Mouse (Mus musculus) heart, adult 9 months (tissue): ENCODE data around the gene Stx6.
"Not testable (repeated sequence)": the region's sequence is repeated elsewhere in the genome, so short reads cannot be mapped to it uniquely, and the experiment has no call there.

ENCODE experiments used
- DNase-seq, 2 experiments: peaks; one replicate each; pipeline ENCODE4 v3.0.0; 2022; ENCODE audit warnings: low spot score in 2 of 2

The Stx6 gene

DNA sequence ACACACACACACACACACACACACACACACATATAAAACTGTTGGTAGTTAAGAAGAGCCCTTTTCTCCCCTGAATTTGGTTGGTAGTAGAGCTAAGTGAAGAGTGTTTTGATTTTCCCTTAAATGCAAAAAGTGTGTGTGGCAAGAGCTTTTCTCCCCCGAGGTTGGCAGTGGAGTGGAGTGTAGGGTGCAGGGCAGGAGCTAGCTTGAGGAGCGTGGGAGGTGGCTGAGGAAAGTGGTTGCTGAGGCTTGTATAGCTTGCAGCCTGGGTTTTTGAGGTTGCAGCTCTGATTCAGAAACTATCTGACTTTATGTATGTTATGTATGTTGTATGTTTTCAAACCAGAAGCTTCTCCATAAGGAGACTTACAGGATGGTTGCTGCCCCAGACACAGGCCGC, 8.9 kb downstream of the Stx6 start:
- DNase-seq = no peak

GRCm38 (mm10) chr1:155169935-155170334, 11.4 kb downstream of the Stx6 start:
- DNase-seq = no peak

DNA sequence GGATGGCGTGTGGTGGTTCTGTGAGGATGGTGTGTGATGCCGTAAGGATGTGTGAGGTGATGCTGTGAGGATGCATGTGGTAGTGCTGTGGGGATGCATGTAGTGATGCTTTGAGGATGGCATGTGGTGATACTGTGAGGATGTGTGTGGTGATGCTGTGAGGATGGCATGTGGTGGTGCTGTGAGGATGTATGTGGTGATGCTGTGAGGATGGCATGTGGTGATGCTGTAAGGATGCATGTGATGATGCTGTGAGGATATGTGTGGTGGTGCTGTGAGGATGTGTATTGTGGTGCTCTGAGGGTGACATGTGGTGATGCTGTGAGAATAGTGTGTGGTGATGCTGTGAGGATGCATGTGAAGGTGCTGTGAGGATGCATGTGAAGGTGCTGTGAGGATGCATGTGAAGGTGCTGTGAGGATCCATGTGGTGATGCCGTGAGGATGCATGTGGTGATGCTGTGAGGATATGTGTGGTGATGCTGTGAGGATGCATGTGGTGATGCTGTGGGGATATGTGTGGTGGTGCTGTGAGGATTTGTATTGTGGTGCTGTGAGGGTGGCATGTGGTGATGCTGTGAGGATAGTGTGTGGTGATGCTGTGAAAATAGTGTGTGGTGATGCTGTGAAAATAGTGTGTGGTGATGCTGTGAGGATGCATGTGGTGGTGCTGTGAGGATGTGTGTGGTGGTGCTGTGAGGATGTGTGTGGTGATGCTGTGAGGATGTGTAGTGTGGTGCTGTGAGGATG, 14.6 kb downstream of the Stx6 start:
- DNase-seq = no peak

DNA sequence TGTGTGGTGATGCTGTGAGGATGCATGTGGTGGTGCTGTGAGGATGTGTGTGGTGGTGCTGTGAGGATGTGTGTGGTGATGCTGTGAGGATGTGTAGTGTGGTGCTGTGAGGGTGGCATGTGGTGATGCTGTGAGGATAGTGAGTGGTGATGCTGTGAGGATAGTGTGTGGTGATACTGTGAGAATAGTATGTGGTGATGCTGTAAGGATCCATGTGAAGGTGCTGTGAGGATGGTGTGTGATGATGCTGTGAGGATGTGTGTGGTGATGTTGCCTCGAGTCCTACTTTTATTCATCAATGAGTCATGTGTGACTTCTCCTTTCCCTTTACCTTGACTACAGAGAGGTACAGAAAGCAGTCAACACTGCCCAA, 15.1 kb downstream of the Stx6 start:
- DNase-seq = not testable (repeated sequence)

DNA sequence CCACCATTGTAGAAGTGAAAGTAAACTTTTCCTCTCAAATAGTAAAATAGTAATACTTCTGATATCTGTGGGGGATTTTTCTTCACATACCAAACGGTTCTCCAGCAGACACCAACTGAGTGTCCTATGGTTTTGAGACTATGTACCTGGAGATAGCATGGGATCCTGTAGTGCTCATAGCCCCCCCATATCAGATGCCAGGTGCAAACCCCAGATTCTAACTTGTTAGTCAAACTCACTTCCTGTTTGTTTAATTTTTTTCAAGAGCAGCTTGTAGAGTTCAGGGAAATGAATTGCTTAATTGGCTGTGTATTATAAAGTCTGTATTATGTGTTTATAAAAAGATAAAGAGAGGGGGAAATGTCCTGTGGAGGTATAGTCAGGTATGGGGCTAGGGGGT, 15.9 kb downstream of the Stx6 start:
- no peak for DNase-seq

- no peak for DNase-seq
These were observed 19.8 kb downstream of the Stx6 start for GRCm38 (mm10) chr1:155178192-155178924.

DNA sequence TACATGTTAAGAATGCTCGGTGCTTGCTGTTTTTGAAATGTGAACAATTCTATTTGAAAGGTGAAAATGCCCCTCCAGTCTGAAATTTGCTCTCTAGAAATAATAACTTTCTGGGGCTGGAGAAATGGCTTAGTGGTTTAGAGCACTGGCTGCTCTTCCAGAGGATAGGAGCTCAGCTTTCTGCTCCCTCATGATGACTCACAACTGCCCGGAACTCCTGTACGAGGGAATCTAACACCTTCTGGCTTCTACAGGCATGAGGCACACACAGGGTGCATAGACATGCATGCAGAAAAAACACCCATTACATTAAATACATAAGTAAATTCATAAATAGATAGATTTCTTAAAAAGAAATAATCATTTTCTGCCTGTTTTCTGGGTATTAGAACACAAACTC, 25.7 kb downstream of the Stx6 start:
- no peak for DNase-seq

DNA sequence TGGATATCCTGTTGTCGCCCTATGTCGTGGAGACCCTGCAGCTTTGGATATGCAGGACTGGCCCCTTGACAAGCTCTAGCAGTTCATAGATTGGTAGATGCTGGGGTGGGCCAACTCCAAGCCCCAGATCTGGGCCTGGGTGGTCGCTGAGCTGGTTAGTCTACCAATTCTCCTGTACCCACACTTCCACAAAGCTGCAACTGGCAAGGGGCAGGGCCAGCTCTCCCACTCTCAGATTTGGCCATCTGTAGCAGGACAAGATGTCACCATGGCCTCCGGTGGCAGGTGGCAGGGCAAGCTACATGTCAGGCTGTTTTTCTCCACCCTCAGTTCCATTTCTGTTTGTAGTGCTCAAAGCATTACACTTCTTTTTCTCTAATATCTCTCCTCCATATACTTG, 30.1 kb downstream of the Stx6 start:
- DNase-seq = no peak

DNA sequence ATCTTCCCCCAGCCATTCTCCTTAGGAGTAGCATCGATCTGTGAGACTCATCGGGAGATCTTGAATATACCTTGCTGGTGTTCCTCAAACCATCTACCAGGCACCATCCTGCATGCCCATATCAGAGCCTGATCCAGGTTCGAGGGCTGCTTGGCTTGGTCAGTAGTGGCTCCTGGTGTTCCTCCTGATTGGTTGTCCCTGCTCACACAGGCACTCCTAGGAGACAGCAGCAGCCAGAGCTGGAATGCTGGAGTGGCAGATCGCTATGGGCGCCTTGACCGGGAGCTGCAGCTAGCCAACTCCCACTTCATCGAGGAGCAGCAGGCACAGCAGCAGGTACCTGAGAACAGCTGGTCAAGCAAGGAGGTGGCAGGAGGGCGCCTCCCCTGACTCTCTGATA, 32.7 kb downstream of the Stx6 start:
- no peak for DNase-seq

- no peak for DNase-seq
These were observed 33.2 kb downstream of the Stx6 start for GRCm38 (mm10) chr1:155191671-155192070.

GRCm38 (mm10) chr1:155192805-155193368, 34.4 kb downstream of the Stx6 start:
- no peak for DNase-seq

GRCm38 (mm10) chr1:155196691-155197090, 38.2 kb downstream of the Stx6 start:
- DNase-seq = no peak

- DNase-seq = no peak
These were observed 41.0 kb downstream of the Stx6 start for GRCm38 (mm10) chr1:155199522-155199921.

DNA sequence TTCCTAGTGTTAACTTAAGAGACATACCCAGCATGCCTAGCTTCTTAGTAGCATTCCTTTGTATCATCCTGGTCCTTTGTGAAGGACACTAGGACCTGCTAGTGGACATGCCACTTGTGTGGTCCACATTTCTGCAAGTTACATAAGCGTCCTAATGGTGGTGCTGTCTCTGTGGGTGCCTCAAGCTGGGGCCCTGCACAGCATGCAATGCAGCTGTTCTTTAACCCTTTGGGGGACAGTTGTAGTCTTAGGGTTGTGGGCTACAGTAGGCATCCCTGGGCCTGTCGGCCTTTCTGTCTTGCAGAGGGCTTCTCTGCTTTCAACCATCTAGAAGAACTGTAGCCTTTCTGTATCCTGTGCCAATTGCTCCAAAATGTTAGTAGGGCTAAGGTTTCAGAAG, 42.5 kb downstream of the Stx6 start:
- no peak for DNase-seq

DNA sequence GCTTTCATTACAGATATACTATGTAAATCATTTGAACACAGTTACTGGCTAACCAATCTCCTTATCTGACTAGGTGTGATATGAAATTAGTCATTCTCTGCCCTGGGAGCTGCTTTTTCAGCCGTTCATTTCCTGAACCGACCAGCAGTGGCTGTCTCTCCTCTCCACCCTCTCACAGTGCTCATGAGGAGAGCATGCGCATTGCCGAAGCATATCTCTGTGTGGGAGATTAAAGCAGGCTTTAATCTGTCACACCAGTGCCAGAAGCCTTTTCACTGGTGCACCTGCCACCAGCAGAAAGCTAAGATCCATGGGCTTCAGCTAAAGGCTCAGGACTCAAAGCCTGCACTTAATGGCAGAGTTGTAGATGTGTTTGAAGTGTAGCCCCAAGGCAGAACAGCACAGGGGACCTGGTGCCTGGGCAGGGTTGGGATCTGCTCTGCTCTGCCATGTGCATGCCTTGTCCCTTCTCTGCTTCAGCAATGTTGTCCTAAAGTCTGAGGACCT, 42.9 kb downstream of the Stx6 start:
- no peak for DNase-seq

DNA sequence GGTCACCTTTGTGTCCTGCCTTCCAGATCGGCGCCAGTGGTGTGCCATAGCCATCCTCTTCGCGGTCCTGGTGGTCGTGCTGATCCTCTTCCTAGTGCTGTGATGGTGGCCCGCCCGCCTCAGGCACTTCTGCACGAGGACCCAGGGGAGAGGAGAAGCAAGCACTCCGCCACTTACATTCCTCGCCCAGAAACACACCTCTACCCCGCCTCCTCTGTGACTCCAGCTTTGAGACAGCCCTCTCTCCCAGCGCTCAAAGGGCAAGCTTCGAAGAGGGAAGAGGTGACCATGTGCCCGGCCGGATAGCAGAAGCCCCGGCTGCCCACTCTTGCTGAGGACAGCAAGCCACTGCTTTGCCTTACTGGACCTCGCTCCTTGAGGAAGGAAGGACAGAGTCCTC, 43.4 kb downstream of the Stx6 start:
- DNase-seq = no peak

DNA sequence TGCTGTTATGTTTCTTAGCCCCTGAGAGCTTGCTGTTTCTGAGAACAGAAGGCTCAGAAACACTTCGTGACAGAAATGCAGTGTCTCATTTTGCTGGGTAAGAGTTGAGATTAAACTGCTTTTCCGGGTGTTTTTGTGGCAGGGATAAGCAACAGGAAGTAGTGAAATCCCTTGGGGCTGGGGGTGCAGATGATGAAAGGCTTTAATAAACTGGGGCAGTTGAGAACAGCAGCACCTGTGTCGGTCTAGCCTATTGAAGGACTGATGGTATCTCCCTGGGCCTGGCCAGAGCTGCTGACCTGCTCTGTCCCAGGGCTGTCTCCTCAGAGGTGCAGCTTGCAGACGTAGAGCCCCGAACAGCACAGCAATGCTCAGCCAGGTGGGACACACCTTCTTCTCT, 44.0 kb downstream of the Stx6 start:
- no peak for DNase-seq

- no peak for DNase-seq
These were observed 44.6 kb downstream of the Stx6 start for GRCm38 (mm10) chr1:155203101-155203500.

DNA sequence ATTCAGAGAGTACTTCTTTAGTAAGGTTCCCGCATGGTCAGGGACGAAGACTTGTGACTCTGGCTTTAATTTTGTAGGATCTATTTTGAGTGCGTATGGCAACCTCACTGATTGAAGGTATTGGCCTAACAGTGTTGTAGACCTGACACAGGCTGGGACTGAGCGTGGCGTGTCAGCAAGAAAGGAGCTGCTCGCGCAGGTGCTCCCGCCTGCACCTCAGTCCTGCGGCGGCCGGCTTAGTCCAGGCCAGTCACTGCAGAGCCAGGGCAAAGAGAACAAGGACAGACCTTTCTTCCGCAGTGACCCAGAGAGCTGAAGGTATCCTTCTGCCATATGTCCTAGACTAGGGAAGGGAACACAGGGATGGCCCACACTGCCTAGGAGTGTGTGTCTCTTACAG, 45.4 kb downstream of the Stx6 start:
- DNase-seq = no peak

DNA sequence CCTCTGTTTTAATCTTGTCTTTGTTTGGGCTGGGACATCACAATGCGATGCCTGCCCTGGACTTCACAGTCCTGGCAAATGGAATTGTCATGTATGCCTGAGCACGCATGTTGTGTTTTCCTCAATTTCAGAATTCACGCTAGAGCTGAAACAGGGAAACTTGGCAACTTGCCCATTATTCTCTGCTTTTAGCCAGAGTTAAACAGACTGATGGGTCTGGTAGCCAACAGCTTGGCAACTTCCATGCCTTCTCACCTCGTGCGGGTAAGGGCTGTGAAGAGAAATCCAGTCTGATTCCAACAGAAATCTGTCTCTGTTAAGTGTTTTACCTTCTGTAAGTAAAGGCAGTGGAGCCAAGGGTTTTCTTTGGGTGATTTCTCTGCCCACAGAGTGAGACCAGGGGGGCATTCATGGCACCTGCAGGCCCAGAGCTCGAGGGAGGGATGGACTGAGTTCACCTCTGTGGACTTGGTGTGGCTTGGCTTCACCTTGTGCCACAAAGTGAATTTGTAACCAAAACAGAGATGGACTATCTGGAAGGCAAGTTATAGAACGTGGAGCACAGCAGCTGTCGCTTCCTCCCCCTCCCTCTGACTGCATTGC, 46.1 kb downstream of the Stx6 start:
- DNase-seq = no peak

GRCm38 (mm10) chr1:155205311-155205710, 46.8 kb downstream of the Stx6 start:
- DNase-seq = no peak

- peak; percentile 35 to 54 for DNase-seq
These were observed 47.5 kb downstream of the Stx6 start for GRCm38 (mm10) chr1:155205822-155206660.
